Mouse (Mus musculus): ENCODE measurements around the gene Erp27. TPM values are rescaled to one million over a fixed set of nuclear protein-coding genes. Genes with fewer than 3 reads are reported as not detected.

Gene Erp27
- polyA plus RNA-seq (2012; rRNA removed) = 5.4 TPM in 1 of 2 replicates, not detected in the other

GRCm38 (mm10) chr6:136922080-136922479, at the start of gene Erp27:
TSS of gene Erp27 (minus strand) at chr6:136922180.

GRCm38 (mm10) chr6:136941051-136942021, 19.4 kb upstream of the Erp27 start, which contains the start of gene Arhgdib:
TSS of gene Arhgdib (minus strand) at chr6:136941899.

GRCm38 (mm10) chr6:136923532-136923931, 1.6 kb upstream of the Erp27 start, which contains the start of gene Pde6h:
TSS of gene Pde6h (plus strand) at chr6:136923832.

GRCm38 (mm10) chr6:136875670-136876069, 46.3 kb downstream of the Erp27 start, which contains the start of gene Mgp:
TSS of gene Mgp (minus strand) at chr6:136875823.

Other genes with a start within 250 kb of the Erp27 start
- 61.8 and 69.0 TPM in 2 replicates for gene Gucy2c, start 140.4 kb downstream of the Erp27 start, polyA plus RNA-seq (2012; rRNA removed)
- gene Hist4h4, start 117.8 kb downstream of the Erp27 start, polyA plus RNA-seq (2012; rRNA removed) = 1.1 and 1.9 TPM in 2 replicates
- 646 and 676 TPM in 2 replicates for gene H2afj, start 113.9 kb downstream of the Erp27 start, polyA plus RNA-seq (2012; rRNA removed)
- 5.2 and 5.5 TPM in 2 replicates for gene BC049715, start 94.6 kb downstream of the Erp27 start, polyA plus RNA-seq (2012; rRNA removed)
- gene Wbp11, start 93.9 kb downstream of the Erp27 start, polyA plus RNA-seq (2012; rRNA removed) = 33.6 and 35.0 TPM in 2 replicates
- not detected in 2 replicates for gene Smco3, start 86.7 kb downstream of the Erp27 start, polyA plus RNA-seq (2012; rRNA removed)
- gene Art4, start 64.4 kb downstream of the Erp27 start, polyA plus RNA-seq (2012; rRNA removed) = 0.34 and 0.43 TPM in 2 replicates
- 214 and 222 TPM in 2 replicates for gene Mgp, start 46.4 kb downstream of the Erp27 start, polyA plus RNA-seq (2012; rRNA removed)
- gene Pde6h, start 1.7 kb upstream of the Erp27 start, polyA plus RNA-seq (2012; rRNA removed) = 0.07 TPM in 1 of 2 replicates, not detected in the other
- gene Arhgdib, start 19.7 kb upstream of the Erp27 start, polyA plus RNA-seq (2012; rRNA removed) = 13.7 and 17.1 TPM in 2 replicates
- gene Rerg, start 248.3 kb upstream of the Erp27 start, polyA plus RNA-seq (2012; rRNA removed) = 6.8 and 13.4 TPM in 2 replicates